Mouse (Mus musculus): ENCODE results near the gene 4930404N11Rik. TPM values are rescaled to one million over a fixed set of nuclear protein-coding genes. Genes with fewer than 3 reads are reported as not detected.
A peak's percentile ranks its signal among the peaks of the same experiment; 100 is the strongest.

Gene 4930404N11Rik
- polyA plus RNA-seq, 1 experiment from 2014 or later, result 3.0 TPM

GRCm38 (mm10) chr10:81389373-81389772 is 23.8 kb upstream of the 4930404N11Rik start:
- 47% methylated on average over 3 of the region's 3 CpGs for WGBS
- Histone ChIP-seq H3K27ac (peak overlapping the region; percentile 9; the same call in 1 of the 2 replicates), H3K27me3 (no peaks in the 10 kb centered on the region), H3K4me3 (no peak overlapping the region), H3K4me1 (peaks cover 43% of the 10 kb centered on the region), H3K9ac (peak overlapping the region; percentile 15; the same call in 1 of the 2 replicates), H3K9me3 (no peaks in the 10 kb centered on the region), H3K36me3 (peaks cover 27% of the 10 kb centered on the region), H3K4me2 (no peak overlapping the region)
- no peak for ATAC-seq (ENCODE audit: borderline replicate concordance, extremely low read depth, low FRiP score, low TSS enrichment)

- peaks cover 37% of the 10 kb centered on the region for H3K4me1 ChIP-seq
- 44% methylated on average over 5 of the region's 5 CpGs for WGBS
- H3K4me3 ChIP-seq, result no peak within 1 kb of the TSS
- no peak for ATAC-seq (ENCODE audit: borderline replicate concordance, extremely low read depth, low FRiP score, low TSS enrichment)
- H3K9ac ChIP-seq, result peak within 1 kb of the TSS; percentile 15; the same call in 1 of the 2 replicates
- peaks cover 27% of the 10 kb centered on the region for H3K36me3 ChIP-seq
- no peaks in the 10 kb centered on the region for H3K9me3 ChIP-seq
- H3K27ac ChIP-seq, result peak within 1 kb of the TSS; percentile 9; the same call in 1 of the 2 replicates
- H3K4me2 ChIP-seq, result no peak within 1 kb of the TSS
- no peaks in the 10 kb centered on the region for H3K27me3 ChIP-seq
These were observed 23.0 kb upstream of the 4930404N11Rik start, which contains the start of gene Gm48552 for GRCm38 (mm10) chr10:81388505-81389055. TSS of gene Gm48552 (plus strand) at chr10:81389005.

GRCm38 (mm10) chr10:81387716-81388115 is 22.1 kb upstream of the 4930404N11Rik start:
- ATAC-seq (ENCODE audit: borderline replicate concordance, extremely low read depth, low FRiP score, low TSS enrichment), result no peak
- Histone ChIP-seq H3K4me3 (no peak overlapping the region), H3K36me3 (peaks cover 27% of the 10 kb centered on the region), H3K27ac (no peak overlapping the region), H3K9ac (no peak overlapping the region), H3K27me3 (no peaks in the 10 kb centered on the region), H3K4me2 (no peak overlapping the region), H3K9me3 (no peaks in the 10 kb centered on the region), H3K4me1 (peaks cover 28% of the 10 kb centered on the region)
- 94% methylated on average over 20 of the region's 20 CpGs for WGBS

- no peak for ATAC-seq (ENCODE audit: borderline replicate concordance, extremely low read depth, low FRiP score, low TSS enrichment)
- H3K27ac ChIP-seq, result no peak overlapping the region
- no peaks in the 10 kb centered on the region for H3K9me3 ChIP-seq
- 66% methylated on average over 22 of the region's 22 CpGs for WGBS
- H3K36me3 ChIP-seq, result peaks cover 27% of the 10 kb centered on the region
- peak overlapping the region; percentile 97 for H3K4me3 ChIP-seq
- peak overlapping the region; percentile 87 for H3K4me2 ChIP-seq
- no peaks in the 10 kb centered on the region for H3K27me3 ChIP-seq
- peak overlapping the region; percentile 84; the same call in 1 of the 2 replicates for H3K9ac ChIP-seq
- peaks cover 28% of the 10 kb centered on the region for H3K4me1 ChIP-seq
These were observed 20.1 kb upstream of the 4930404N11Rik start for GRCm38 (mm10) chr10:81385603-81386306.

- peaks cover 23% of the 10 kb centered on the region for H3K4me1 ChIP-seq
- H3K4me3 ChIP-seq, result peak overlapping the region; percentile 97
- H3K9ac ChIP-seq, result peak overlapping the region; percentile 84
- no peaks in the 10 kb centered on the region for H3K27me3 ChIP-seq
- under 1% methylated on average over 19 of the region's 19 CpGs for WGBS
- ATAC-seq (ENCODE audit: borderline replicate concordance, extremely low read depth, low FRiP score, low TSS enrichment), result peak; percentile 11; the same call in 1 of the 2 replicates
- peak overlapping the region; percentile 73 for H3K27ac ChIP-seq
- H3K36me3 ChIP-seq, result peaks cover 27% of the 10 kb centered on the region
- H3K4me2 ChIP-seq, result peak overlapping the region; percentile 87
- no peaks in the 10 kb centered on the region for H3K9me3 ChIP-seq
These were observed 19.0 kb upstream of the 4930404N11Rik start for GRCm38 (mm10) chr10:81384605-81384982.

GRCm38 (mm10) chr10:81383802-81384604 is 18.4 kb upstream of the 4930404N11Rik start, which contains the start of the genes Dohh and Gm48551:
TSS of gene Dohh (plus strand) at chr10:81384428.
TSS of gene Gm48551 (plus strand) at chr10:81384466.
- Histone ChIP-seq H3K4me1 (peaks cover 23% of the 10 kb centered on the region), H3K4me2 (peak within 1 kb of the TSS; percentile 87), H3K36me3 (peaks cover 27% of the 10 kb centered on the region), H3K4me3 (peak within 1 kb of the TSS; percentile 97), H3K9me3 (no peaks in the 10 kb centered on the region), H3K9ac (peak within 1 kb of the TSS; percentile 84), H3K27me3 (no peaks in the 10 kb centered on the region), H3K27ac (peak within 1 kb of the TSS; percentile 73)
- ATAC-seq (ENCODE audit: borderline replicate concordance, extremely low read depth, low FRiP score, low TSS enrichment), result peak; percentile 94
- 8% methylated on average over 54 of the region's 54 CpGs for WGBS

GRCm38 (mm10) chr10:81382039-81382438 is 16.4 kb upstream of the 4930404N11Rik start:
- Histone ChIP-seq H3K9ac (no peak overlapping the region), H3K27ac (peak overlapping the region; percentile 48), H3K4me2 (no peak overlapping the region), H3K4me3 (no peak overlapping the region), H3K9me3 (no peaks in the 10 kb centered on the region), H3K27me3 (no peaks in the 10 kb centered on the region), H3K4me1 (peaks cover 31% of the 10 kb centered on the region), H3K36me3 (peaks cover 9% of the 10 kb centered on the region)
- ATAC-seq (ENCODE audit: borderline replicate concordance, extremely low read depth, low FRiP score, low TSS enrichment), result no peak
- 38% methylated on average over 5 of the region's 5 CpGs for WGBS

GRCm38 (mm10) chr10:81379809-81380378 is 14.3 kb upstream of the 4930404N11Rik start:
- peaks cover 7% of the 10 kb centered on the region; the same call in 1 of the 2 replicates for H3K36me3 ChIP-seq
- no peaks in the 10 kb centered on the region for H3K9me3 ChIP-seq
- H3K27ac ChIP-seq, result no peak overlapping the region
- WGBS, result 83% methylated on average over 6 of the region's 6 CpGs
- H3K4me3 ChIP-seq, result no peak overlapping the region
- no peaks in the 10 kb centered on the region for H3K27me3 ChIP-seq
- no peak overlapping the region for H3K4me2 ChIP-seq
- H3K9ac ChIP-seq, result no peak overlapping the region
- no peak for ATAC-seq (ENCODE audit: borderline replicate concordance, extremely low read depth, low FRiP score, low TSS enrichment)
- peaks cover 36% of the 10 kb centered on the region for H3K4me1 ChIP-seq

- H3K27me3 ChIP-seq, result no peaks in the 10 kb centered on the region
- H3K9me3 ChIP-seq, result no peaks in the 10 kb centered on the region
- H3K4me1 ChIP-seq, result peaks cover 33% of the 10 kb centered on the region
- peak overlapping the region; percentile 59 for H3K4me2 ChIP-seq
- no peak for ATAC-seq (ENCODE audit: borderline replicate concordance, extremely low read depth, low FRiP score, low TSS enrichment)
- peak overlapping the region; percentile 50 for H3K9ac ChIP-seq
- peak overlapping the region; percentile 73 for H3K27ac ChIP-seq
- peaks cover 10% of the 10 kb centered on the region for H3K36me3 ChIP-seq
- WGBS, result 61% methylated on average over 3 of the region's 3 CpGs
- H3K4me3 ChIP-seq, result peak overlapping the region; percentile 50
These were observed 13.6 kb upstream of the 4930404N11Rik start for GRCm38 (mm10) chr10:81379183-81379553.

- ATAC-seq (ENCODE audit: borderline replicate concordance, extremely low read depth, low FRiP score, low TSS enrichment), result peak; percentile 95
- Histone ChIP-seq H3K27me3 (no peaks in the 10 kb centered on the region), H3K9ac (peak overlapping the region; percentile 50), H3K4me3 (peak overlapping the region; percentile 71), H3K36me3 (peaks cover 15% of the 10 kb centered on the region), H3K4me1 (peaks cover 33% of the 10 kb centered on the region), H3K4me2 (peak overlapping the region; percentile 80), H3K9me3 (no peaks in the 10 kb centered on the region), H3K27ac (peak overlapping the region; percentile 73)
- under 1% methylated on average over 45 of the region's 46 CpGs for WGBS
These were observed 13.1 kb upstream of the 4930404N11Rik start for GRCm38 (mm10) chr10:81378553-81379182.

All from lung, embryonic 15.5 days (tissue).